Mouse (Mus musculus): Measurements from ENCODE around the gene 3830417A13Rik.

The 3830417A13Rik gene

DNA sequence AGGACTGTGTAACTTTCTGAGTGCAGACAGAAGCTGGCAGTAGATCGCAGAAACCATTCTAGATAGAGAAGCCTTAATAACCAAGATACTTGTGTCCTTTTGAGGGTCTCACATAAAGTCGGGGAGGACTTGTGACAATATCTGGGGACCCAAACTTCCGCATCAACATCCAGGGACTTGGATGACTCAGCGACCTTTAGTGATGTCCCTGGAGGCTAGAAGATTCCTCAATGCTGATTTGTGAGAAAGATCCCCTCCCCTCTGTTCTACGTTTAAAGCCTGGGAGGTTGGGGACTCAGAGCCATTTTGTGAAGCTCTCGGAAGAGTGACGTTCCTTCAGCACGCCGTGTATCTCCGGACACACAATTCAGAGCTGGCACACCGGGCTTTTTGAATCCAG, at the start of gene 3830417A13Rik:
Gene 3830417A13Rik, plus strand, starts transcription at position 301 of the 400 bp plus-strand sequence.
- DNase-seq = no peak

DNA sequence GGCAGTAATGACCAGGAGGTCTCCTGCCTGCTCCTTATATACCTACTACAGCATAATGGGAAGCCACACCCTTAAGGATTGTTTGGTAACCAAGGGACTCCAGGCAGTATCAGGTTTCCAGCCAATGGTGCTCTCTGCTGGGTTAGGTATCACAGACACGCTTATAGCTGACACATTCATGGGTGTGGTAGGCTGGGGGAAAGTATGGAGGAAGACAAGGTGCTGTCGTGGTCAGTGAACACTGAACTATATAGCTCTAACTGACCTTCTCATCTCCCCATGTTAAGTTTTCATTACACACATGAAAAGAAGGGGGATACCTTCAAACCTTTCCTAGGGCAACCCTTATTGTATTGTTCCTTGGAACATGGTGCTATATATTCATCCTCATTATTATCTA, 21.2 kb upstream of the 3830417A13Rik start, which contains the start of gene Gm6760:
Gene Gm6760, minus strand, starts transcription at position 101 of the 400 bp plus-strand sequence.
- DNase-seq = no peak

DNA sequence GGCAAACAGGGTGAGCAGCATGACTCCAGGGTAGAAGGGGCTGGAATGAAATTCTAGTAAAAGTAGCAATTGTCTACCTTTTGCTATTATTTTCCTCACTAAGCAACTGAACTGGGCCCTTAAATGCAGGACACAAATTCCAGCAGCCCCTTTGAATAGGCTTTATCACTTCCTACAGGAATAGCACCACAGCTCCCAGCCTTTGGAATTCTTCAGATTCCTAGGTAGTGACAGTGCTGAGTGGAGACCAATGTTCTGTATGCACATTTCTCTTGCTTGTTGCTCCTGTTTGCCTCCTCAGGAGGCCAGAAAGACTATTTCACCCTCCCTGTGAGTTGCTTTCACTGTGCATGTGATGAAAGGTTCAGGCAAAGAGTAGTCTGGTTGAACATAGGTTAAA, 7.9 kb downstream of the 3830417A13Rik start:
- DNase-seq = no peak

Measured in lung, postnatal 10 days (tissue).